Mouse (Mus musculus) adrenal gland, postnatal 0 days (tissue): ENCODE data around the gene Fcgr4. TPM values are rescaled to one million over a fixed set of nuclear protein-coding genes. Genes with fewer than 3 reads are reported as not detected.

Experiments
- microRNA-seq: library from miRNA; unstranded; fragments of <30 nt; microRNA quantifications from one replicate; pipeline ENCODE4, GENCODE M21; 2016; ENCODE audit warnings: borderline replicate concordance; ENCODE audit not compliant: insufficient number of aligned reads
- polyA plus RNA-seq: library from polyadenylated mRNA; unstranded; fragments of >200 nt; fragmentation: Nextera tagmentation; extraction: Ambion mirVana; gene quantifications from 2 replicates; pipeline ENCODE4 v1.2.1, GENCODE M21; 2015

Gene Fcgr4
- polyA plus RNA-seq, result 5.6 and 6.3 TPM in 2 replicates

GRCm38 (mm10) chr1:171018737-171019136 lies at the start of gene Fcgr4:
Fcgr4 (plus strand) TSS chr1:171018920.

GRCm38 (mm10) chr1:170976447-170976846 lies 42.3 kb upstream of the Fcgr4 start, which contains the start of gene Fcgr2b:
Fcgr2b (minus strand) TSS chr1:170976547.

DNA sequence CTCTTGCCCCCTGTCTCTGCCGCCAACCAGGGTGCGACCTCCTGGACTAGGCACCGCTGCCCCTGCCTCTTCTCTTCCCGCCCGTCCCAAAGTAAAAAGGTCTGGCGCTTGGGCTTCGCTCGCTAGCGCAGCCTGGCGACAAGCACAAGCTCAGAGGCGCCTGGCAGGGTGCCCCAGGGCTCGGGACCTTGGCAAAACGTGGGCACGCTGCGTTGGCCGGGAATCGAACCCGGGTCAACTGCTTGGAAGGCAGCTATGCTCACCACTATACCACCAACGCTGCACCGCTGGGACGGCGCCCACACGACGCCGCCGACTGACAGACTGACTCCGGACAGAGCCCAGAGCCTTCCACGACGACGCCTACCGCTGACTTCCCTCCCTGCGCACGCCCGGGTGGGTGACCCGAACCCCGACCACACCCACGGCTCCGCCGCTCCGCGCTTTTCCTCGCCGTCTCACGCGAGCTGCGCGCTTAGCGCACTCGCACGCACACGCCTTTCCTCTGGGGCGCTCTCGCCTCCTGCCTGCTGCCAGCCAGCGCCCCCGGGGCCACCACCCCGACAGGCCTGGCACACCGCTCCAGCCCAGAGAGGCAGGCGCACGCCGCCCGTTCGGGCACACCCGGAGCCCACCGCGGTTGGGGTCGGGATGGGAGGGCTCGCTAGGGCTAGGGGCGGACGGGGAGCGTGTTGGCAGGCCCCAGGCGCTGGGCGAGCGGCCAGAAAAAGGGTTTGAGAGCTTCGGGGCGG lies 45.9 kb downstream of the Fcgr4 start, which contains the start of gene Fcgr3:
TSS of gene Fcgr3 (minus strand) at position 445 of the 752 bp plus-strand sequence.

Small RNAs within 50 kb of the gene (microRNA-seq; reads per million reads assigned to microRNA genes)
- gene Gm27552 (not detected), gene Mir6546 (1.8 reads per million)

Other genes starting within 250 kb of the Fcgr4 start
- 4.6 and 7.1 TPM in 2 replicates for gene Atf6, start 151.1 kb upstream of the Fcgr4 start, polyA plus RNA-seq
- 1.9 and 2.2 TPM in 2 replicates for gene Gm26620, start 133.9 kb upstream of the Fcgr4 start, polyA plus RNA-seq
- gene Dusp12, start 133.4 kb upstream of the Fcgr4 start, polyA plus RNA-seq, result 43.7 and 46.4 TPM in 2 replicates
- 0.35 TPM in 1 of 2 replicates, not detected in the other for gene Fcrlb, start 106.0 kb upstream of the Fcgr4 start, polyA plus RNA-seq
- 0.25 and 0.68 TPM in 2 replicates for gene Fcrla, start 91.3 kb upstream of the Fcgr4 start, polyA plus RNA-seq
- 12.9 and 15.4 TPM in 2 replicates for gene Fcgr2b, start 42.4 kb upstream of the Fcgr4 start, polyA plus RNA-seq
- 42.6 and 55.1 TPM in 2 replicates for gene Fcgr3, start 46.0 kb downstream of the Fcgr4 start, polyA plus RNA-seq
- gene Cfap126, start 95.0 kb downstream of the Fcgr4 start, polyA plus RNA-seq, result 4.1 and 7.5 TPM in 2 replicates
- 198 and 253 TPM in 2 replicates for gene Sdhc, start 131.7 kb downstream of the Fcgr4 start, polyA plus RNA-seq
- 9.0 and 16.4 TPM in 2 replicates for gene Mpz, start 131.8 kb downstream of the Fcgr4 start, polyA plus RNA-seq
- 6.8 and 12.3 TPM in 2 replicates for gene Pcp4l1, start 177.3 kb downstream of the Fcgr4 start, polyA plus RNA-seq
- gene Nr1i3, start 195.1 kb downstream of the Fcgr4 start, polyA plus RNA-seq, result 1.7 and 2.5 TPM in 2 replicates
- gene Tomm40l, start 203.6 kb downstream of the Fcgr4 start, polyA plus RNA-seq, result 24.7 and 27.6 TPM in 2 replicates
- 476 and 741 TPM in 2 replicates for gene Apoa2, start 206.1 kb downstream of the Fcgr4 start, polyA plus RNA-seq
- 91.3 and 98.9 TPM in 2 replicates for gene Fcer1g, start 215.4 kb downstream of the Fcgr4 start, polyA plus RNA-seq
- 2.1 and 2.6 TPM in 2 replicates for gene Adamts4, start 231.5 kb downstream of the Fcgr4 start, polyA plus RNA-seq
- gene Ndufs2, start 232.5 kb downstream of the Fcgr4 start, polyA plus RNA-seq, result 307 and 430 TPM in 2 replicates